ENCODE assay signal across 25 mouse cellular contexts in genomic region chr1:61086811-61087210, GRCm38 (mm10).
DNase-seq lines count a peak whose midpoint lies in the region; ATAC-seq lines count a peak whose summit lies in the region.
"Had no signal": no experiment of that assay in that cellular context is flagged by ENCODE, and none has a peak within 500 bp of the region (broad histone marks: within the 10 kb centered on the region; RNA-seq: fewer than 3 reads in every experiment).

No protein-coding gene starts in this region.

- no peaks in the 10 kb centered on the region for H3K36me3 ChIP-seq in neural tube, embryonic 15.5 days
- H3K36me3 ChIP-seq in hindbrain, embryonic 14.5 days (replicated peaks; ENCODE audit: control insufficient read depth, insufficient read depth), result no peaks in the 10 kb centered on the region
- H3K36me3 ChIP-seq: G1E; heart, embryonic 10.5 days; heart, embryonic 13.5 days; hindbrain, embryonic 12.5 days; intestine, embryonic 15.5 days had no signal

- H3K9me3 ChIP-seq in neural tube, embryonic 15.5 days (replicated peaks), result no peaks in the 10 kb centered on the region
- H3K9me3 ChIP-seq in hindbrain, embryonic 14.5 days (ENCODE audit: control insufficient read depth, low read length), result no peaks in the 10 kb centered on the region
- H3K9me3 ChIP-seq: G1E; heart, embryonic 10.5 days; heart, embryonic 13.5 days; hindbrain, embryonic 12.5 days; intestine, embryonic 15.5 days had no signal

- DNase-seq in adrenal gland, adult (ENCODE audit: inconsistent age in 2 of 2, low spot score in 1 of 2), result peak; percentile 30 to 77
- DNase-seq in adrenal gland, postnatal 4 days (ENCODE audit: low spot score in 2 of 2), result no peak
- DNase-seq in adrenal gland, adult 8-10 months, result peak; percentile 35
- peak; percentile 36 for DNase-seq in adrenal gland, postnatal 25 days
- no peak for DNase-seq in hindbrain, embryonic 14.5 days (ENCODE audit: low spot score)
- DNase-seq: cerebellum, adult 11-12 months; cerebellum, adult 8-10 months; cerebellum, postnatal 10 days; cerebellum, postnatal 36 days; embryo, embryonic 11 days; forebrain, postnatal 0 days; gastrocnemius, adult 2 months; gastrocnemius, postnatal 14 days; heart, adult 11 months; kidney, adult 11 months; kidney, adult 8-10 months had no signal

- no peak overlapping the region for H3K27ac ChIP-seq in neural tube, embryonic 15.5 days (replicated peaks)
- H3K27ac ChIP-seq in hindbrain, embryonic 14.5 days, result no peak overlapping the region
- H3K27ac ChIP-seq: gastrocnemius, adult 2 months; heart, embryonic 10.5 days; heart, embryonic 13.5 days; hindbrain, embryonic 12.5 days; intestine, embryonic 15.5 days had no signal

- WGBS in neural tube, embryonic 15.5 days, result 85% methylated on average over 5 of the region's 5 CpGs
- WGBS in hindbrain, embryonic 14.5 days, result 91% methylated on average over 5 of the region's 5 CpGs

- no peaks in the 10 kb centered on the region for H3K4me1 ChIP-seq in neural tube, embryonic 15.5 days
- H3K4me1 ChIP-seq in hindbrain, embryonic 14.5 days (replicated peaks; ENCODE audit: control insufficient read depth, insufficient read depth, low read length), result no peaks in the 10 kb centered on the region
- H3K4me1 ChIP-seq: heart, embryonic 10.5 days; heart, embryonic 13.5 days; hindbrain, embryonic 12.5 days; intestine, embryonic 15.5 days had no signal

- no peak overlapping the region for H3K4me3 ChIP-seq in neural tube, embryonic 15.5 days (replicated peaks)
- H3K4me3 ChIP-seq in hindbrain, embryonic 14.5 days (replicated peaks; ENCODE audit: low read length), result no peak overlapping the region
- H3K4me3 ChIP-seq: gastrocnemius, adult 2 months; heart, embryonic 10.5 days; heart, embryonic 13.5 days; hindbrain, embryonic 12.5 days; intestine, embryonic 15.5 days had no signal

- no peaks in the 10 kb centered on the region for H3K27me3 ChIP-seq in neural tube, embryonic 15.5 days (replicated peaks)
- H3K27me3 ChIP-seq in hindbrain, embryonic 14.5 days (ENCODE audit: control insufficient read depth, insufficient read depth, low read length), result no peaks in the 10 kb centered on the region
- H3K27me3 ChIP-seq: heart, embryonic 13.5 days; hindbrain, embryonic 12.5 days; intestine, embryonic 15.5 days; Patski had no signal

- H3K4me2 ChIP-seq in neural tube, embryonic 15.5 days, result no peak overlapping the region
- H3K4me2 ChIP-seq in hindbrain, embryonic 14.5 days (replicated peaks), result no peak overlapping the region
- H3K4me2 ChIP-seq: heart, embryonic 13.5 days; hindbrain, embryonic 12.5 days; intestine, embryonic 15.5 days had no signal

- ATAC-seq in neural tube, embryonic 15.5 days (ENCODE audit: low FRiP score), result no peak
- no peak for ATAC-seq in hindbrain, embryonic 14.5 days (ENCODE audit: low FRiP score)
- ATAC-seq: forebrain, embryonic 14.5 days; forebrain, postnatal 0 days; hindbrain, embryonic 16.5 days; intestine, embryonic 15.5 days; Patski had no signal

- no peak overlapping the region for H3K9ac ChIP-seq in neural tube, embryonic 15.5 days (replicated peaks)
- no peak overlapping the region for H3K9ac ChIP-seq in hindbrain, embryonic 14.5 days
- H3K9ac ChIP-seq: forebrain, postnatal 0 days; heart, embryonic 13.5 days; hindbrain, embryonic 12.5 days; intestine, embryonic 15.5 days had no signal

Comparison
In these comparisons a context has a peak if more than half of its experiments do, and no peak if none do; other contexts are left out.
1. DNase-seq: peak in adrenal gland, adult (2 of 2), adrenal gland, adult 8-10 months (single experiment) and adrenal gland, postnatal 25 days (single experiment); none in adrenal gland, postnatal 4 days (0 of 2) and hindbrain, embryonic 14.5 days (single experiment).